Mouse (Mus musculus) spleen, adult 2 months (tissue): ENCODE measurements around the gene Cyp4f14. TPM values are rescaled to one million over a fixed set of nuclear protein-coding genes. Genes with fewer than 3 reads are reported as not detected.
"Not testable (repeated sequence)": the region's sequence is repeated elsewhere in the genome, so short reads cannot be mapped to it uniquely, and the experiment has no call there.

Experiments used
- DNase-seq, 2 experiments: peaks; one replicate each; pipeline versions ENCODE4 v3.0.0 to v3.0.0-alpha.2; 2012 to 2021; ENCODE audit warnings: low spot score in 2 of 2, low read depth in 1 of 2
- H3K27ac ChIP-seq: fragments of 200-500 bp; 2 replicates; pipeline ENCODE4 v1.5.1; 2012; ENCODE audit warnings: low read length, inconsistent platforms; ENCODE audit not compliant: insufficient read depth
- H3K27me3 ChIP-seq: fragments of 200-500 bp; 2 replicates; pipeline ENCODE4 v1.6.1; 2012; ENCODE audit warnings: mild to moderate bottlenecking, moderate library complexity, low read length, inconsistent platforms; ENCODE audit not compliant: control insufficient read depth, insufficient read depth
- H3K36me3 ChIP-seq: fragments of 200-500 bp; 2 replicates; pipeline ENCODE4 v1.6.1; 2012; ENCODE audit warnings: mild to moderate bottlenecking, low read length, inconsistent platforms; ENCODE audit not compliant: control insufficient read depth, insufficient read depth
- H3K4me1 ChIP-seq: fragments of 200-500 bp; 2 replicates; pipeline ENCODE4 v1.6.1; 2011; ENCODE audit warnings: inconsistent platforms; ENCODE audit not compliant: control insufficient read depth, insufficient read depth, insufficient read length
- H3K4me3 ChIP-seq: fragments of 200-500 bp; 2 replicates; pipeline ENCODE4 v1.5.1; 2011; ENCODE audit warnings: mild to moderate bottlenecking, inconsistent platforms; ENCODE audit not compliant: insufficient read depth, insufficient read length; ENCODE audit errors: extremely low read depth
- CTCF ChIP-seq: fragments of 200-500 bp; IDR thresholded peaks from 2 replicates; pipeline ENCODE4 v1.5.1; 2011; ENCODE audit warnings: mild to moderate bottlenecking, inconsistent platforms; ENCODE audit not compliant: insufficient read depth, insufficient read length, insufficient replicate concordance; ENCODE audit errors: extremely low read depth
- POLR2A ChIP-seq: fragments of 200-500 bp; IDR thresholded peaks from 2 replicates; pipeline ENCODE4 v1.6.1; 2011; ENCODE audit warnings: low read depth, low read length, inconsistent platforms
- WGBS: fragments of 180-500 bp; shearing (Covaris S2); methylation state at CpG from one replicate; pipeline ENCODE4 v1.1.7; 2018; 5-methylcytosine and 5-hydroxymethylcytosine counted together
- polyA plus RNA-seq: library from polyadenylated mRNA; depleted of rRNA; stranded (reverse); fragments of >200 nt; gene quantifications from 2 replicates; pipeline ENCODE4 v1.2.3, GENCODE M21; 2012

The Cyp4f14 gene
- polyA plus RNA-seq, 1 experiment = 0.26 TPM

DNA sequence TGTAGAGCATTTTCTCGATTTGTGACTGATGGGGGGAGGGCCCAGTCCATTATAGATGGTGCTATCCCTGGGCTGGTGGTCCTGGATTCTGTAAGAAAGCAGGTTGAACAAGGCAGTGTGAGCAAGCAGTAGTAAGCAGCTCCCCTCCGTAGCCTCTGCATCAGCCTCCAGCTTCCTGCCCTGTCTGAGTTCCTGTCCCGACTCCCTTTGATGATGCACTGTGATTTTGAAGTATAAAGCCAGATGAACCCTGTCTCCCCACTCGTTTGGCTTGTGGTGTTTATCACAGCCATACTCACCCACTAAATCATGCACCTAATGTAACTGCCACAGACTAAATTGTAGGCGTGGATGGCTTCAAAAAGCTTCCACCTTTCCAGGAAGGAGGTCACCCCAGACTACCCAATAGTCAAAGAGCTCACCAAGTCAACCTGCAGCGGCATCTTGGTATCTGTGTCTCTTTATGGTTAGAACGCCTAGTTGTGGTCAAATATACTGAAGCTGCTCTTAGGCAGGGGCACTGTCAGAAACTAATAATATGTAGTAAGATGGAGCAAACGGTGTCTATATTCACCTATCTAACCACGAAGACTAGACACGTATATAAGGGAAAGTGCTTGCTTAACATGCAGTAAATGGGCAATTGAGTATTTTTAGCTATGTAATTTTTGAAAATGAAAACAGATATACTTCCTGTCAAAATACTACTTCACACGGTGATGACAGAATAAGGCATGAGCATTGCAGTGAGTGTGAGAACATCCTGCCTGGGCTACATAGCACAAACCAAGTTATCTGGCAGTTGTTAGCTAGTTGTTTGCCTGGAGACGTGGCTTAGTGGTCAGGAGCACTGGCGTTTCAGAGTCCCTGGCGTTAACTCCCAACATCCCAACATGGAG, 36.6 kb downstream of the Cyp4f14 start:
- no peaks in the 10 kb centered on the region for H3K27me3 ChIP-seq

GRCm38 (mm10) chr17:32878773-32879172, 38.4 kb downstream of the Cyp4f14 start:
- Histone ChIP-seq H3K4me1 (no peaks in the 10 kb centered on the region), H3K27me3 (no peaks in the 10 kb centered on the region), H3K27ac (no peak overlapping the region), H3K36me3 (peaks cover 5% of the 10 kb centered on the region), H3K4me3 (no peak overlapping the region)
- WGBS = 95% methylated on average over 11 of the region's 11 CpGs
- TF ChIP-seq POLR2A = no peak
- no peak for TF ChIP-seq CTCF
- DNase-seq = no peak

More for the DNA sequence above, 36.6 kb downstream of the Cyp4f14 start:
- peaks cover 7% of the 10 kb centered on the region for H3K36me3 ChIP-seq
- no peaks in the 10 kb centered on the region for H3K4me1 ChIP-seq
- DNase-seq = no peak
- H3K27ac ChIP-seq = peak overlapping the region; percentile 69; the same call in 1 of the 2 replicates
- WGBS = 81% methylated on average over 14 of the region's 14 CpGs
- no peak overlapping the region for H3K4me3 ChIP-seq
- no peak for TF ChIP-seq POLR2A
- no peak for TF ChIP-seq CTCF

- no peak for TF ChIP-seq CTCF
- no peak for TF ChIP-seq POLR2A
- no peak for DNase-seq
- 23% methylated on average over 22 of the region's 22 CpGs for WGBS
- H3K4me3 ChIP-seq = no peak overlapping the region
- H3K27ac ChIP-seq = no peak overlapping the region
- H3K27me3 ChIP-seq = no peaks in the 10 kb centered on the region
- H3K4me1 ChIP-seq = no peaks in the 10 kb centered on the region
- H3K36me3 ChIP-seq = no peaks in the 10 kb centered on the region; the same call in 1 of the 2 replicates
Measured at GRCm38 (mm10) chr17:32877471-32878171, 39.5 kb downstream of the Cyp4f14 start.

GRCm38 (mm10) chr17:32872696-32873095, 44.4 kb downstream of the Cyp4f14 start:
- no peak for DNase-seq
- TF ChIP-seq CTCF (no peak), POLR2A (no peak)
- Histone ChIP-seq H3K27ac (no peak overlapping the region), H3K4me3 (no peak overlapping the region), H3K27me3 (no peaks in the 10 kb centered on the region), H3K4me1 (no peaks in the 10 kb centered on the region), H3K36me3 (no peaks in the 10 kb centered on the region)
- WGBS = 67% methylated on average over 5 of the region's 5 CpGs

DNA sequence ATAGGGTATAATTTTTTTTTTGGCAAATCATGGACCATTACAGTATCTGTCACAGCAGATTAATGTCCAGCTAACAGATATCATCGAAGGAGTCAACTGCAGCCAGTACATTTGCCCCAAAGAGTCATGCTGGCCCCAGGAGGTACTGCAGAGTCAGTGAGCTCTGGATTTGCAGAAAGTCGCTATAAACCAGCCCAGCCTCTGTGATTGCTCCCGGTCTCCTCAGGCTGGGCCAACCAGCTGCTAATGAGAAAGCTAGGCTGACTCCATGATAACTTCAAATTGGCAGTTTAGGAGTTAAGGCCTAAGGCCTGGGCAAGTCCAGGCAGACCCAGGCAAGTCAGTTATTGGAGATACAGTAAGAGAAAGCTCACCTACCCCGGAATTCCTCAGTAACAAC, 45.1 kb downstream of the Cyp4f14 start:
- H3K4me3 ChIP-seq = no peak overlapping the region

GRCm38 (mm10) chr17:32871483-32871882, 45.7 kb downstream of the Cyp4f14 start:
- Histone ChIP-seq H3K36me3 (no peaks in the 10 kb centered on the region), H3K27ac (no peak overlapping the region), H3K27me3 (no peaks in the 10 kb centered on the region), H3K4me1 (no peaks in the 10 kb centered on the region), H3K4me3 (no peak overlapping the region)
- 91% methylated on average over 1 of the region's 1 CpGs for WGBS
- TF ChIP-seq CTCF (no peak), POLR2A (no peak)
- no peak for DNase-seq

More for the DNA sequence above, 45.1 kb downstream of the Cyp4f14 start:
- no peak for DNase-seq
- no peaks in the 10 kb centered on the region for H3K27me3 ChIP-seq
- no peak for TF ChIP-seq CTCF
- TF ChIP-seq POLR2A = no peak
- 88% methylated on average over 4 of the region's 4 CpGs for whole genome bisulfite sequencing
- no peak overlapping the region for H3K27ac ChIP-seq
- H3K36me3 ChIP-seq = no peaks in the 10 kb centered on the region
- no peaks in the 10 kb centered on the region for H3K4me1 ChIP-seq

GRCm38 (mm10) chr17:32867266-32867665, 49.9 kb downstream of the Cyp4f14 start:
- H3K36me3 ChIP-seq, H3K27ac ChIP-seq, H3K4me3 ChIP-seq, DNase-seq, H3K4me1 ChIP-seq, H3K27me3 ChIP-seq: not testable (repeated sequence)
- WGBS = 49% methylated on average over 4 of the region's 7 CpGs

- not testable (repeated sequence) for H3K4me3 ChIP-seq, H3K4me1 ChIP-seq, DNase-seq, H3K27me3 ChIP-seq, H3K36me3 ChIP-seq, H3K27ac ChIP-seq
- WGBS = 52% methylated on average over 4 of the region's 6 CpGs
Measured at GRCm38 (mm10) chr17:32856713-32857112, 60.4 kb downstream of the Cyp4f14 start.
